In genomic region chr19:32634916-32635315, GRCm38 (mm10) we compare ENCODE assay signal across 29 mouse cellular contexts. TPM values are rescaled to one million over a fixed set of nuclear protein-coding genes. Genes with fewer than 3 reads are reported as not detected.
A peak's percentile ranks its signal among the peaks of the same experiment; 100 is the strongest.
DNase-seq lines count a peak whose midpoint lies in the region; ATAC-seq and TF ChIP-seq lines count a peak whose summit lies in the region.
"Had no signal": no experiment of that assay in that cellular context is flagged by ENCODE, and none has a peak within 500 bp of the region (broad histone marks: within the 10 kb centered on the region; RNA-seq: fewer than 3 reads in every experiment).

No protein-coding gene starts in this region.

- no peak overlapping the region for H3K9ac ChIP-seq in midbrain, embryonic 11.5 days (ENCODE audit: low read length)
- no peak overlapping the region for H3K9ac ChIP-seq in midbrain, embryonic 14.5 days (replicated peaks; ENCODE audit: low read length)
- no peak overlapping the region for H3K9ac ChIP-seq in heart, postnatal 0 days (replicated peaks; ENCODE audit: low read depth, low read length)
- H3K9ac ChIP-seq: embryonic facial prominence, embryonic 12.5 days; heart, embryonic 13.5 days; intestine, embryonic 15.5 days; liver, embryonic 12.5 days; liver, postnatal 0 days; midbrain, embryonic 13.5 days; neural tube, embryonic 15.5 days had no signal

- 75% methylated on average over 8 of the region's 8 CpGs for WGBS in midbrain, embryonic 11.5 days
- 66% methylated on average over 8 of the region's 8 CpGs for WGBS in midbrain, embryonic 14.5 days
- 75% methylated on average over 8 of the region's 8 CpGs for WGBS in heart, postnatal 0 days

- no peaks in the 10 kb centered on the region for H3K36me3 ChIP-seq in midbrain, embryonic 11.5 days (ENCODE audit: control insufficient read depth, insufficient read depth, low read length)
- H3K36me3 ChIP-seq in midbrain, embryonic 14.5 days (ENCODE audit: control insufficient read depth, insufficient read depth, low read length) = no peaks in the 10 kb centered on the region
- H3K36me3 ChIP-seq in heart, postnatal 0 days (replicated peaks; ENCODE audit: control insufficient read depth, insufficient read depth, low read length) = no peaks in the 10 kb centered on the region
- H3K36me3 ChIP-seq: embryonic facial prominence, embryonic 12.5 days; intestine, embryonic 15.5 days; liver, embryonic 12.5 days; midbrain, embryonic 13.5 days; neural tube, embryonic 15.5 days had no signal

- no peaks in the 10 kb centered on the region for H3K27me3 ChIP-seq in midbrain, embryonic 11.5 days (ENCODE audit: control insufficient read depth, insufficient read depth, low read length)
- H3K27me3 ChIP-seq in midbrain, embryonic 14.5 days (ENCODE audit: control insufficient read depth, insufficient read depth, low read length) = no peaks in the 10 kb centered on the region
- no peaks in the 10 kb centered on the region for H3K27me3 ChIP-seq in heart, postnatal 0 days (ENCODE audit: control insufficient read depth, insufficient read depth, low read length)
- H3K27me3 ChIP-seq: embryonic facial prominence, embryonic 12.5 days; heart, embryonic 13.5 days; intestine, embryonic 15.5 days; midbrain, embryonic 13.5 days; neural tube, embryonic 15.5 days; Patski had no signal

- peaks cover 7% of the 10 kb centered on the region; the same call in 1 of the 2 replicates for H3K4me1 ChIP-seq in midbrain, embryonic 11.5 days (ENCODE audit: control insufficient read depth, insufficient read depth, low read length)
- H3K4me1 ChIP-seq in midbrain, embryonic 14.5 days (ENCODE audit: control insufficient read depth, insufficient read depth, low read length) = no peaks in the 10 kb centered on the region
- 0 out of 2 replicates have a peak, but pooled peaks cover 8% of the 10 kb centered on the region for H3K4me1 ChIP-seq in heart, postnatal 0 days (ENCODE audit: control insufficient read depth, insufficient read depth)
- H3K4me1 ChIP-seq: embryonic facial prominence, embryonic 12.5 days; neural tube, embryonic 15.5 days had no signal

- TF ChIP-seq EP300 in heart, postnatal 0 days (IDR thresholded peaks at IDR 0.05; ENCODE audit: low read depth) = no peak

- no peak overlapping the region for H3K4me2 ChIP-seq in midbrain, embryonic 11.5 days
- H3K4me2 ChIP-seq in midbrain, embryonic 14.5 days (ENCODE audit: low read length) = no peak overlapping the region
- no peak overlapping the region for H3K4me2 ChIP-seq in heart, postnatal 0 days (ENCODE audit: low read depth, low read length)
- H3K4me2 ChIP-seq: embryonic facial prominence, embryonic 12.5 days; heart, embryonic 13.5 days; intestine, embryonic 15.5 days; liver, embryonic 12.5 days; midbrain, embryonic 13.5 days; neural tube, embryonic 15.5 days had no signal

- no peak for ATAC-seq in midbrain, embryonic 11.5 days (ENCODE audit: low FRiP score)
- ATAC-seq in midbrain, embryonic 14.5 days (ENCODE audit: low FRiP score, low TSS enrichment) = no peak
- 0 out of 2 replicates have a peak, but pooled peaks have one; percentile 33 for ATAC-seq in heart, postnatal 0 days (ENCODE audit: insufficient read depth, low read depth)
- ATAC-seq: forebrain, embryonic 16.5 days; hindbrain, postnatal 0 days; intestine, embryonic 15.5 days; liver, embryonic 12.5 days; liver, postnatal 0 days; midbrain, embryonic 13.5 days; Patski had no signal

- H3K27ac ChIP-seq in gastrocnemius, adult 2 months = peak overlapping the region; percentile 67
- H3K27ac ChIP-seq in midbrain, embryonic 11.5 days (ENCODE audit: low read depth, low read length) = no peak overlapping the region
- no peak overlapping the region for H3K27ac ChIP-seq in midbrain, embryonic 14.5 days (replicated peaks; ENCODE audit: low read depth, low read length)
- H3K27ac ChIP-seq in heart, postnatal 0 days (ENCODE audit: low read depth) = 0 out of 2 replicates have a peak overlapping the region, but pooled peaks have one; percentile 15
- H3K27ac ChIP-seq: embryonic facial prominence, embryonic 12.5 days; heart, embryonic 13.5 days; hindbrain, postnatal 0 days; intestine, embryonic 15.5 days; kidney, postnatal 0 days; liver, embryonic 12.5 days; midbrain, embryonic 13.5 days; neural tube, embryonic 15.5 days; stomach, postnatal 0 days had no signal

- intact Hi-C loops in gastrocnemius, adult 2 months (cut with DNase I) = loop anchor here (5.0 kb wide), 1 partner anchor 38 kb away; the partner anchor contains the start of gene Papss2
- intact Hi-C loops in gastrocnemius, postnatal 36 days (cut with DNase I) = no loop called here

- H3K4me3 ChIP-seq in gastrocnemius, adult 2 months = no peak overlapping the region
- no peak overlapping the region for H3K4me3 ChIP-seq in midbrain, embryonic 11.5 days (ENCODE audit: low read depth, low read length)
- no peak overlapping the region for H3K4me3 ChIP-seq in midbrain, embryonic 14.5 days (replicated peaks; ENCODE audit: low read depth, low read length)
- no peak overlapping the region for H3K4me3 ChIP-seq in heart, postnatal 0 days (ENCODE audit: low read depth, low read length)
- H3K4me3 ChIP-seq: embryonic facial prominence, embryonic 12.5 days; heart, embryonic 13.5 days; intestine, embryonic 15.5 days; liver, embryonic 12.5 days; midbrain, embryonic 13.5 days; neural tube, embryonic 15.5 days had no signal

- TF ChIP-seq CTCF in gastrocnemius, adult 2 months (IDR thresholded peaks at IDR 0.05) = no peak
- TF ChIP-seq CTCF in heart, postnatal 0 days (IDR thresholded peaks at IDR 0.05; ENCODE audit: low read depth) = no peak

- no peak for DNase-seq in gastrocnemius, adult 2 months
- DNase-seq in gastrocnemius, postnatal 36 days = no peak
- DNase-seq in midbrain, embryonic 11.5 days (ENCODE audit: low spot score, missing footprints) = peak; percentile 61
- DNase-seq in midbrain, embryonic 14.5 days = no peak
- DNase-seq in heart, postnatal 0 days (ENCODE audit: low spot score) = no peak
- DNase-seq in heart, postnatal 4 days = peak; percentile 14
- no peak for DNase-seq in frontal cortex, postnatal 14 days (ENCODE audit: low spot score in 2 of 2)
- no peak for DNase-seq in retina, postnatal 1 day
- DNase-seq: adrenal gland, postnatal 25 days; cerebellum, adult 2 months; cerebellum, postnatal 25 days; gastrocnemius, postnatal 14 days; kidney, adult 8-10 months; kidney, postnatal 4 days; liver, postnatal 0 days; lung, postnatal 36 days; thymus, adult 18-20 months; thymus, postnatal 25 days had no signal

- H3K9me3 ChIP-seq in midbrain, embryonic 11.5 days (ENCODE audit: control insufficient read depth, low read length) = no peaks in the 10 kb centered on the region
- H3K9me3 ChIP-seq in midbrain, embryonic 14.5 days (ENCODE audit: control insufficient read depth, low read length) = no peaks in the 10 kb centered on the region
- H3K9me3 ChIP-seq in heart, postnatal 0 days (replicated peaks; ENCODE audit: control insufficient read depth, low read length) = no peaks in the 10 kb centered on the region
- H3K9me3 ChIP-seq: embryonic facial prominence, embryonic 12.5 days; heart, embryonic 13.5 days; intestine, embryonic 15.5 days; liver, embryonic 12.5 days; midbrain, embryonic 13.5 days; neural tube, embryonic 15.5 days had no signal

RNA-seq across cellular contexts. Expression of gene Papss2, which starts 39.3 kb away (rescaled TPM):
- 1 to 10 TPM; 4.8 to 5.1 TPM for total RNA-seq in gastrocnemius, adult 2 months (2021)
- total RNA-seq in gastrocnemius, postnatal 36 days (2021) = 1 to 10 TPM; 4.4 to 5.3 TPM
- polyA plus RNA-seq in midbrain, embryonic 11.5 days (2014; fragmentation: Nextera tagmentation; extraction: Ambion mirVana) = 1.7 and 2.1 TPM in 2 replicates
- 0.51 and 1.0 TPM in 2 replicates for polyA plus RNA-seq in midbrain, embryonic 14.5 days (2014; fragmentation: Nextera tagmentation; extraction: Ambion mirVana)
- 5.3 and 9.0 TPM in 2 replicates for total RNA-seq in heart, postnatal 0 days (2014; rRNA removed; ENCODE audit: low replicate concordance)
- polyA plus RNA-seq in heart, postnatal 0 days (2015; fragmentation: Nextera tagmentation; extraction: Ambion mirVana) = 1.5 and 2.0 TPM in 2 replicates
- total RNA-seq in heart, postnatal 4 days (2021) = 1 to 10 TPM; 8.1 to 9.4 TPM

Comparison
In these comparisons a context has a peak if more than half of its experiments do, and no peak if none do; other contexts are left out.
1. DNase-seq: peak in midbrain, embryonic 11.5 days (single experiment) and heart, postnatal 4 days (single experiment); none in gastrocnemius, adult 2 months (single experiment), gastrocnemius, postnatal 36 days (0 of 2), midbrain, embryonic 14.5 days (single experiment), heart, postnatal 0 days (single experiment), frontal cortex, postnatal 14 days (0 of 2) and retina, postnatal 1 day (single experiment).
2. H3K27ac ChIP-seq: peak in gastrocnemius, adult 2 months (single experiment) and heart, postnatal 0 days (single experiment); none in midbrain, embryonic 11.5 days (single experiment) and midbrain, embryonic 14.5 days (single experiment).